9 mouse cellular contexts compared by ENCODE assay signal in the genomic region with DNA sequence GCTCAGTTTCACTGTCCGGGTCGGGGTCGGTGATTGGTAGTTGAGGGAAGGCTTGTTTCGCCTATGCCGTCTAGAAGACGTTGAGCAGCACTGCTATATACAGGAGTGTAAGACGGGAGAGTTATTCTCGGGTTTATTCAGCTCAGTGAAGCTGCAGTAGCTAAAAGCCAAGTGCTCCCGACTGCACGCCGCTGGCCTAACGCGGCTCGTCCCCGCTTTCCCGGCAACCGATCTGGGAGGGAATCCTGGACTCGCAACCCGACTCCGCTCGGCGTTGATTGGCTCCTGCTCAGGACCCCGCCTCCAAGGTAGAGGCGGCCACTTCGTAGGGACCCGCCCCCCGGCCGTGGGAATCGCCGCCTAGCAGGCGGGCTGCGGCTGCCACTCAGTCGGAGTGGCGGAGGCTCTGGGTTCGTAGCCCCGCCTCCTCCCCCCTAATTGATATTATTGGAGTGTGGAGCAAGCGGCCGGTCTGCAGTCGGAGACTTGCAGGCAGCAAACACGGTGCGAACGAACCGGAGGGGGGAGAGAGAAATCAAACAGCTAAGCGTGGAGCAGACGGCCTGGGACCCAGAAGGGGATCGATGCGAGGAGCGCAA. TPM values are rescaled to one million over a fixed set of nuclear protein-coding genes. Genes with fewer than 3 reads are reported as not detected.
DNase-seq lines count a peak whose midpoint lies in the region; ATAC-seq and TF ChIP-seq lines count a peak whose summit lies in the region.
"Had no signal": no experiment of that assay in that cellular context is flagged by ENCODE, and none has a peak within 500 bp of the region (broad histone marks: within the 10 kb centered on the region; RNA-seq: fewer than 3 reads in every experiment).

Gene Epha7 (plus strand): TSS at position 441 of the 599 bp plus-strand sequence.

- in situ Hi-C loops in ES-E14 (cut with MboI; ENCODE audit: low sequenced_read_pairs in 2 of 2, unreplicated experiment in 2 of 2): no loop called here

- no peak within 1 kb of the TSS for H3K27ac ChIP-seq in ES-E14 (ENCODE audit: insufficient read depth, low read depth, low read length, poor library complexity, severe bottlenecking)
- H3K27ac ChIP-seq in lung, embryonic 14.5 days (ENCODE audit: low read depth): peak within 1 kb of the TSS; percentile 95
- H3K27ac ChIP-seq in olfactory bulb, adult 2 months (ENCODE audit: insufficient read depth, low read depth, low read length): peak within 1 kb of the TSS; percentile 49

- DNase-seq in ES-E14 (ENCODE audit: low read depth, low spot score): peak; percentile 88
- peak; percentile 96 for DNase-seq in cerebellum, adult 9-10 months
- DNase-seq in forelimb bud, embryonic 11.5 days (ENCODE audit: low read depth, low spot score): peak; percentile 98
- peak; percentile 98 for DNase-seq in heart, postnatal 4 days
- peak; percentile 94 to 95 for DNase-seq in layer of hippocampus, adult 8-10 months (ENCODE audit: low spot score in 2 of 2)
- peak; percentile 99 for DNase-seq in lung, embryonic 14.5 days
- peak; percentile 38 to 52 for DNase-seq in thymus, adult 18-20 months

- TF ChIP-seq POLR2A in olfactory bulb, adult 2 months (IDR thresholded peaks at IDR 0.05; ENCODE audit: insufficient read depth, low read depth, low read length): peak; percentile 90

- no peaks in the 10 kb centered on the region for H3K36me3 ChIP-seq in ES-E14 (ENCODE audit: control insufficient read depth, insufficient read depth, low read length, poor library complexity, severe bottlenecking)
- no peaks in the 10 kb centered on the region for H3K36me3 ChIP-seq in lung, embryonic 14.5 days (ENCODE audit: insufficient read depth)
- H3K36me3 ChIP-seq: G1E had no signal

- no peaks in the 10 kb centered on the region for H3K9me3 ChIP-seq in ES-E14 (ENCODE audit: control insufficient read depth, insufficient read depth, low read depth, low read length)
- H3K9me3 ChIP-seq in lung, embryonic 14.5 days (ENCODE audit: low read depth, low read length): no peaks in the 10 kb centered on the region

- no peak for TF ChIP-seq CTCF in lung, embryonic 14.5 days (IDR thresholded peaks at IDR 0.05; ENCODE audit: low read depth)
- no peak for TF ChIP-seq CTCF in olfactory bulb, adult 2 months (IDR thresholded peaks at IDR 0.05; ENCODE audit: insufficient read depth, low read depth, low read length)

- WGBS in lung, embryonic 14.5 days: under 1% methylated on average over 48 of the region's 48 CpGs
- WGBS in olfactory bulb, adult 2 months: under 1% methylated on average over 48 of the region's 48 CpGs

- no peaks in the 10 kb centered on the region for H3K27me3 ChIP-seq in lung, embryonic 14.5 days (ENCODE audit: insufficient read depth, low read length)

- peak; percentile 97 for ATAC-seq in lung, embryonic 14.5 days (ENCODE audit: insufficient read depth)

- peak within 1 kb of the TSS; percentile 76 for H3K9ac ChIP-seq in ES-E14 (ENCODE audit: insufficient read depth, low read depth, low read length, poor library complexity, severe bottlenecking)
- H3K9ac ChIP-seq in lung, embryonic 14.5 days: peak within 1 kb of the TSS; percentile 88

- no peaks in the 10 kb centered on the region; a peak in 1 of 4 replicates for H3K4me1 ChIP-seq in ES-E14 (ENCODE audit: control insufficient read depth in 2 of 2, insufficient read depth in 2 of 2, low read length in 2 of 2, poor library complexity in 1 of 2)
- H3K4me1 ChIP-seq in lung, embryonic 14.5 days (ENCODE audit: insufficient read depth): no peaks in the 10 kb centered on the region
- no peaks in the 10 kb centered on the region for H3K4me1 ChIP-seq in olfactory bulb, adult 2 months (ENCODE audit: control insufficient read depth, insufficient read depth, low read length)

- peak within 1 kb of the TSS; percentile 73 for H3K4me2 ChIP-seq in lung, embryonic 14.5 days

- H3K4me3 ChIP-seq in ES-E14 (ENCODE audit: insufficient read depth in 1 of 2, low read depth in 1 of 2, low read length in 2 of 2, poor library complexity in 1 of 2, severe bottlenecking in 1 of 2): peak within 1 kb of the TSS; percentile 79 to 84
- H3K4me3 ChIP-seq in lung, embryonic 14.5 days (ENCODE audit: low read depth, low read length): peak within 1 kb of the TSS; percentile 85
- peak within 1 kb of the TSS; percentile 72 for H3K4me3 ChIP-seq in olfactory bulb, adult 2 months (ENCODE audit: insufficient read depth, low read depth, low read length)

TF ChIP-seq in ES-E14, 5 proteins besides CTCF, POLR2A, EP300 and RAD21:
- no peak for TF ChIP-seq CHD2 (IDR thresholded peaks at IDR 0.05; ENCODE audit: low read depth, low read length)
- TF ChIP-seq HCFC1 (IDR thresholded peaks at IDR 0.05; ENCODE audit: borderline replicate concordance, insufficient read depth, low read length): no peak
- TF ChIP-seq ZC3H11A (IDR thresholded peaks at IDR 0.05; ENCODE audit: borderline replicate concordance, low read depth, low read length): no peak
- no peak for TF ChIP-seq ZNF384 (IDR thresholded peaks at IDR 0.05; ENCODE audit: low read depth, low read length)
- no peak for TF ChIP-seq MAFK (IDR thresholded peaks at IDR 0.05; ENCODE audit: insufficient read depth, low read depth, low read length)

RNA-seq across cellular contexts. Expression of gene Epha7, which starts in this region (rescaled TPM):
- total RNA-seq in ES-E14 (2012; rRNA removed): 4.4 and 4.8 TPM in 2 replicates
- total RNA-seq in heart, postnatal 4 days (2021): 10 to 100 TPM; 14.1 to 15.7 TPM
- total RNA-seq in layer of hippocampus, adult 8-10 months (2022): 100 to 1,000 TPM; 158 to 195 (median 166) TPM
- polyA plus RNA-seq in lung, embryonic 14.5 days (2014; fragmentation: Nextera tagmentation; extraction: Ambion mirVana): 59.0 and 61.3 TPM in 2 replicates
- not detected in 2 replicates for polyA plus RNA-seq in olfactory bulb, adult 2 months (2012; ENCODE audit: insufficient read depth, insufficient read length, low replicate concordance, missing spikeins)
- polyA plus RNA-seq: G1E had no signal

Comparison
In these comparisons a context has a peak if more than half of its experiments do, and no peak if none do; other contexts are left out.
1. RNA of gene Epha7 (total RNA-seq): 158 to 195 TPM in layer of hippocampus, adult 8-10 months; 14.1 to 15.7 TPM in heart, postnatal 4 days and 4.4 to 4.8 TPM in ES-E14; every median in the first group is over 4 times any median in the second.
2. DNase-seq: peak in every context shown above with its lines; median percentile 99 in lung, embryonic 14.5 days; 98 in forelimb bud, embryonic 11.5 days; 98 in heart, postnatal 4 days; 96 in cerebellum, adult 9-10 months; 94 in layer of hippocampus, adult 8-10 months; 88 in ES-E14; 45 in thymus, adult 18-20 months.
3. Peak in every context shown above with its lines, with median percentiles within 50 percentile points of each other: H3K4me3 ChIP-seq.